Mouse (Mus musculus): Measurements from ENCODE around the gene Tbc1d22a.

The Tbc1d22a gene

DNA sequence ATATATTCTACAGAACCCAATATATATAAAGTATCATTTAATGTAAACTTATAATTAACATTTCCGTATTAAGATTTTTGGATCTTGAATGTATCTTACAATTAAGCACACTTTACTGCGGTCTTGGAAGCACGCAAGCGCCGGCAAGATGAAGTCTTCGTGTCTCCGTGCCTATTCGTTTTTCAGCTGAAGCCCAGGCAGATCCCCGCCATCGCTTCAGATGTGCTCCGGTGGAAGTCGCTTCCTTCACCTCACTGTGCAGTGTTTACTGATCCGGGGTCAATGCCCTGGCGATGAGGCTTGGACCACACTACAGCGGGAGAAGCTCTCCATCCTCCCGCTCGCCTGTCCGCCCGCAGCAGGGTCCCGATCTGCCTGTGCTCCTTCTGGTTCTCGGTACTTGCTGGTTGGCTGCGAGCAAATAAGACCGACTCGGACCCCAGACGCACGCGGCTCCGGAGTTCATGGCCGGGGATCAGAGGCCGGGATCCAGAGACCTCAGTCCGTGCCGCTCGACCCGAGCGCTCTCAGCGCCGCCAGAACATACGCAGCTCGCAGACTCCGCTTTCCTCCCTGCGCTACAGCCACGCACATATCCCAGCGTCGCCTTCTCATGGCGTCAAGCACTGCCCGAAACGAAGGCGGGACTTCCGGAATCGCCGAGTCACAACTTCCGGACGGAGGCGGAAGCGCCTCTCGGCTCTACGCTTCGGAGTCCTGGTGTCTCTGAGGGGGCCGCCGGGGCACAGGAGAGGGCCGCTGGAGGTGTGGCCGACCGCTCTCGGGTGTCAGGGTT is at the start of gene Tbc1d22a:
TSS of gene Tbc1d22a (plus strand) at position 707 of the 796 bp plus-strand sequence.
- peak; percentile 94 for DNase-seq

DNA sequence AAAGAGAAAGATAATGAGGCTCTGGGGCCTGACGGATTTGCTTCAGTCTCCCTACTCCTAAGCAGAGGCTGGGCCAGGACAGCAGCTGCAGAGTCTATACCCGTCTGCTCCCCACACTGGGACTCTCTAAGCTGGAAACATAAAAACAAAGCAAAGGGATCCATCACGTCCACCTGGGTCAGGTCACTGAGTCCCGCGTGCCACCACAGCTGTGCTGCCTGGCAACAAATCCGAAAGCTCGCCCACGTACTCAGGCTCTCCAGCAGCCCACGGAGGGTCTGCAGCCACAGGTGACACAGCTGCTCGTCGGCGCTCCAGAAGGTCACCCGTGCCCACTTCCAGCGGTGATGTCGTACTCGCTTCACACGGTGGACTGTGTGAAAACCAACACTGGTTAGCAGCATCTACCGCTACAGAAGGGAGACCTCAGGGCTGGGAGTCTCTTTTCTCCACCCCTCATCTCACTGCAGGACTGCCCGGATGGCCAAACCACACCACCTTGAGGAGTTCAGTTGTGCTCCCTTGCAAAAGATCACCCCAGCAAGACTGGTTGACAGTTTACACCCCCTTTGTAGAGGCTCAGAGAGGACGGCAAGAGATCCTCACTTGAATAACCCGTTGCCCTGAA is 49.4 kb upstream of the Tbc1d22a start:
- DNase-seq, result no peak

- no peak for DNase-seq
These were observed 48.3 kb upstream of the Tbc1d22a start for GRCm38 (mm10) chr15:86165811-86166590.

DNA sequence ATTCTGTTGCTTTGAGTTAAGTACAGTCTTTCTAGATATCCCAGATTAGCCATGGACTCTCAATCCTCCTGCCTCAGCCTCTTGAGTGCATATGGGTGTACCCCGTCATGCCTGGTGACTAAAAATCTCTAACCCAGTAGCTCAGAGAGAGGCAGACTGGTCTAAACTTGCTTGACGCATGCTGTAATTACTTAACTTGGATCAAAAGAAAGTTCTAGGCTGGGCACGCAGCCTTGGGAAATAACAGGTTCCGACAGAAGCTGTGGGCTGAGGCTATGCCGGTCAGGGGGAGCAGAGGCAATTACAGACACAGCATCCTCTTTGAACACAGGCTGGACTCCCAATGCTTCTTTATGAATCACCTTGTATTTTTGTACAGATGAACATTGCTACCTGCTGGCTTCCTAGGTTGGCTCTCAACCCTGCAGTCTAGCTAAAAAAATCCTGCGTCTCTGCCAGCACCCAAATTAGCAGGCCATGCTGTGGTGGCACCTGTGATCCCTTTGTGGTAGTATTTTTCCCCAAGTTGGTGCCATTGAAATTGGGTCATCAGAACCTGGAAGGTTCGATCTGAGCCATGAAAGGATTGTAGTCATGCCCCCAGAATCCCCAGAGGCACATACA is 47.1 kb upstream of the Tbc1d22a start:
- peak; percentile 92 for DNase-seq

DNA sequence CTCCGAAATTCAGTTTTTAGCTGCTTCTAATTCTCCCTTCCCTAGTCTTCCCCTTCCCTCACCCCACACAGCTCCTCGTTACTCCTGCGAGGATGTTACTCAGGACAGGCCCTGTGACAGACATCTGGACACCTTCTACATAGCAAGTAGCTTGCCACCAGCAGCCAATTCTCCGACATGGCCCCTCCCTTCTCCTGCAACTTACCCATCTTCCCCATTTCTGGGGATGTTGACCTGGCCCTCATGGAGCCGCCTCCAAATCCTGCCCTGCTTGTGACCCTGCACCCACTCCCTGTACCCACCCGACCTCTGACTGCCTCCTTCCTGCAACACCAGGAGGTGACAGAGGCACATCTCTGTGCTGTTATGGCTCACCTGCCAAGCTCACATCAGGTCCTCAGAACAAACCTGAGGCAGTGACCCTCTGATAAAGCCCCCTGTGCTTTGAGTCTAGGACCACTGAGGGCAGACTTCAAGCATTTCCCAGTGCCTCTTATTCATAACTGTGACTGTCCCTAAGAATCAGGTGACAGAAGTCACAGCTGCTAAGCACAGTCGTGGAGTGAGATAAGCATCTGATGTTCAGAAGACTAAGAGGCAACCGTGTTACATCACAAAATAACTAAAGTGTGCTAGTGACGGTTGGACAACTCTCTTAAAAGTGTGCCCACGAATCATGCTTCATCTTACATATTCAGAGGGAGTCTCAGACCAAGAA is 46.3 kb upstream of the Tbc1d22a start:
- no peak for DNase-seq

- peak; percentile 57 for DNase-seq
These were observed 45.8 kb upstream of the Tbc1d22a start for GRCm38 (mm10) chr15:86168505-86168867.

DNA sequence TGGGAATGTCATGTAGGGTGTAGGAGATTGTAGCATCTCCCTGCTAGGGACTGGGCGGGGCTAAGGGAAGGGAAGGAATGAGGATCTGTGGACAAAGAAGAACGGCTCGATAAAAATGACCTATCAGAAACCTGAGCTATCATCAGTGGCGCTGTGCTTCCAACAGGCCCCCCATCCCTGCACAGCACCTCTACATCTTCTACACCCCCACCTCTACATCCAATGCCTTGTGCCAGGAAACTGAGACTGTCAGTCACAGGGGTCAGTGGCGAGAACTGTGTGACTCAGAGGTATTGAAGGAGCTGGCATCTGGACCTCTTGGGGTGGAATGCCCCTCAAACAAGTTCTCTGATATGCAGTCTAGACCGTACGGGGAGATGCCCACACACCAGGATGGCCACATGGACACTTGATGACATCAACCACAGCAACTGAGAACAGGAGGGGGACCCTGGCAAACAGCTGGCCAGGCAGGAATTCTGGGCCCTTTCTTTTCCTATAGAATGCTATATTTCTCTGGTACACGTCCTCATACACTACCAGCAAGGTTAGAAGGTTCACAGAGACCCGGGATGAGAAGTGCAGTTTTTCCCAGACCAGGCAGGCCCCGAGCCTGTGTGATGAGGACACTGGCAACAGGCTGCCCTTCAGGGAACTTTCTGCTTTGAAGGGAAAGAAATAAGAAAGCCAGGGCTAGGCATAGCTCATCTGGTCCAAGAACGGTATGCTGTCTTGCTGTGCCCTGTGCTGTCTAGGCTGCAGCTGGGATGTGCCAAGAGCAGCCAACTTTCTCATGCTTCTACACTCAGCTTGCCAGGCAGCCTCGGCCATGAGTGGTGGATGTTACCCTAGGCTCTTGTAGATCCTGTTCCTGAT is 45.1 kb upstream of the Tbc1d22a start:
- no peak for DNase-seq

DNA sequence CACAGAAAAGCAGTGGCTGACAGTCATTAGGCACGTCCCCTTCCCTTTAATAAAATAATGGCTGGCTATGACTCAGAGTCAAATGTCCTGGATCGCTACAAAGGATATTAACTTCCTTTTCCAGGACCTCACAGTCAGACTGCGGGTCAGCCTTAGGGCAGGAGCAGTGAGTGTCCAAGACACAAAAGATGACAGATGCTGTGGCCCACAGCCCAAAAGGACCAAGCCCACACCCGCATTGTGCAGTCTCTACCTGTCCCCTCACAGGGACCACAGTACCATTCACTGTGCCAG is 44.5 kb upstream of the Tbc1d22a start:
- peak; percentile 28 for DNase-seq

DNA sequence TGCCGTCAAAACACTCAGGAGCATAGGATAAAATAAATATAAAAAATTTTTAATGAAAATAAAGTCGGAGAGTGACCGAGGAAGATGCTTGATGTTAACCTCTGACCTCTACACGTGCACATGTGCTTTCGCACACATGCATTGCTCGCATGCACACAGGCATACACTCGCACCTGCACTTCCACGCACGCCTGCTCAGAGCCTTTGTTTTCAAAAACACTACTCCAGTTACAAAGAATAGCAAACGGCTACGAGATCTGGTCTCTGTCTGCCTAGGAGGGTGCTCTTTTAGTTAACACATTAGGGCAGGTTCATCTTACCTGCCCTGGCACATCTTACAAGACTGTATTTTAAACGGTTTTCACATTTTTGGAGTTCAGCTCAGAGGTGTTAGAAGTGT is 42.9 kb upstream of the Tbc1d22a start:
- no peak for DNase-seq

GRCm38 (mm10) chr15:86172124-86172523 is 42.1 kb upstream of the Tbc1d22a start:
- peak; percentile 36 for DNase-seq

DNA sequence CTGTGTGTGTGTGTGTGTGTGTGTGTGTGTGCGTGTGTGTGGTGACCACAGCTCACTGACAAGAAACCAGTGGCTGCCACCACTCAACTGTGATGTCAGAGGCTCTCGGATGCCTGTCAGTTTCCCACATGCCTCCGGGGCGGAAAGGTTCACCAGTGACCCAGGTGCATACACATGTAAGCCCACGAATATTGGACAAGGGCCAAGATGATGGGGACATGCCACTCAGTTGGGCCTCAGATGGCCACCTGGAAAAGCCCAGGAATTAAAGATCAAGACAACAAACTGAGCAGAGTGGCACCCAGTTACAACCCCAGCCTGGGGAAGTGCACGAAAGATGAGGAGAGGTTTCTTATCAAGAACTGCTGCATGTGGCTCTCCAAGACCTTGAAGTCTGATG is 41.7 kb upstream of the Tbc1d22a start:
- DNase-seq, result no peak

GRCm38 (mm10) chr15:86173136-86173985 is 40.9 kb upstream of the Tbc1d22a start:
- DNase-seq, result peak; percentile 21

DNA sequence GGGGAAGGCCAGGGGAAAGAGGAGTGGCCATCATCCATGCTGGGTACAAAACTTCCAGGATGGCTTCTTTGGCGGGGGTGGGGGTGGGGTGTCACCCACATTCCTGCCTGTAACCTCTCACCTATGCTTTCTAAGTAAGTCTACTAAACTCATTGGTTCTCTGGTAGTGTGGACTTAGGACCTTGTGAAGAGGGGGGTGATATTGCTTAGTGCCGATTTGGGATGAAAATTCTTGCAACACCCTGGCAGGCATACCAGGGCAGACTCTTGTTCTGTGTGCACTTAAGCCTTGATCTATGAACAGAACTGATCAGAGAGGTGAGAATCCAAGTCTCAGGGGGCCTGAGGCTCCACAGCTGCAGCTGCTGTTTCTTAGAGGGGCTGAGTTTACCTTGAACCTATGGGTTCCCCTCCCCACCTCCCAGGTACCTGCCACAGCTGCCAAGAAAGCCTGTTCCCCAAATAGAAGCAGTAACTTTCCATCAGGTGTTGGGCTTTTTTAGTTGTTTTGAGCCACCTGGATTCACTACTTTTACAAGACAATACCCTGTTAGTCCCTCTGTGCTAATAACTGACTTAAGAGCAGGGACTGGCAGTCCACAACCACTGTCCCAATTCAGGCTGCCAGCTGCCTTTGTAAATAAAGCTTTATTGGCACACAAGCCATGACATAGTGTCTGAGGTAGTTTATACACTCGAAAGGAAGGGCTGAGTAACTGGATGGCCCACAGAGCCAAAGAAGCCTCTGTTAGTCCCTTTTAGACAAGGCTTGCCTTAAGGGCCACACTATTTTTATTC is 38.8 kb upstream of the Tbc1d22a start:
- DNase-seq, result peak; percentile 22

- peak; percentile 29 for DNase-seq
These were observed 38.1 kb upstream of the Tbc1d22a start for GRCm38 (mm10) chr15:86176166-86176565.

GRCm38 (mm10) chr15:86176771-86177702 is 37.2 kb upstream of the Tbc1d22a start:
- peak; percentile 53 for DNase-seq

DNA sequence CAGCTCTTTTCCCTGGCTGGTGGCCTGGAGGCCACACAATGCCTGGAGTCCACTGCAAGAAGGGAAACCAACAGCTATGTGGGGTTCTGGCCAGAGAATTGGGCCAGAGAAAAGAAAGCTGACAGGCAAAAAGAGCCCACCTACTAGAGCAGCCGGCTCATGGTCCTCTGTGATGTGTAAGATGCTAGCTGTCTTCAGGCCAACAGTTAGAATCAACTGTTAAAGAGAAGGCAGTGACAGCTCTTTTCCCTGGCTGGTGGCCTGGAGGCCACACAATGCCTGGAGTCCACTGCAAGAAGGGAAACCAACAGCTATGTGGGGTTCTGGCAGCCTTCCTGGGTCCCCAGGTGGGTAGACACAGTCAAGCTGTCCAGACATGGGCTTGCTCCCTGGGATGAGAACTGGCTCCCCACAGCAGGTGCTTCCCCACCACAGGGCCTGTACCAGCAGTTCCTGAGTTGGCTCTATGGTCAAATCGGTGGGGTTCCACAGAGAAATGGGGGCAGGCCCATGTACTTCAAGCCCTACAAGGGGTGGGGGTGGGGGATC is 36.5 kb upstream of the Tbc1d22a start:
- DNase-seq, result peak; percentile 89

GRCm38 (mm10) chr15:86178594-86178993 is 35.7 kb upstream of the Tbc1d22a start:
- peak; percentile 25 for DNase-seq

DNA sequence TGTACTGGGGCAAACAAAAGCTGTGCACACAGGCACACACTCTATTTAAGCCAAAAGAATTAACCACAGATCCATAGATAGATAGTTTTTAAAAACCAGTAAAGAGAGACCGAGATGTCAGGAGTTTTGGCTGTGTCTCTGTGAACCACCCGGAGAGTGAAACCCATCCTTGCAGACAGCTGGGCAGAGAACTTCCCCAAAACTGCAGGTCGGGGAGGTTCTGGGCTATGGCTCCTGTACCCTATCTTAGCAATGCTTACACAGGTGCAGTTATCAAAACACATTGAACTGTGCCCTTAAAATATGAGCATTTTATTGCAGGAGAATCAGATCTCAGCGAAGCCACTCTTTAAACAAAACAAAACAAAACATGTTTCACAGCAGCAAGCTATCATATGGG is 33.8 kb upstream of the Tbc1d22a start:
- DNase-seq, result no peak
